Mouse (Mus musculus) heart, adult 2 months (tissue): ENCODE results near the gene Prkag2.

Experiments used
- EP300 ChIP-seq: fragments of 200-500 bp; IDR thresholded peaks from 2 replicates; pipeline ENCODE4 v1.6.1; 2011; ENCODE audit warnings: low read depth, low read length, control low read depth; ENCODE audit not compliant: insufficient read depth
- POLR2A ChIP-seq: fragments of 200-500 bp; IDR thresholded peaks from 2 replicates; pipeline ENCODE4 v1.6.1; 2011; ENCODE audit warnings: mild to moderate bottlenecking, low read depth, low read length, control low read depth; ENCODE audit not compliant: insufficient read depth

- TF ChIP-seq EP300 (no peak), POLR2A (no peak)
Observed at GRCm38 (mm10) chr5:24975100-24975499, 125.3 kb downstream of the Prkag2 start.
